ENCODE assay signal across 8 mouse cellular contexts in genomic region chr12:51829290-51830076, GRCm38 (mm10). TPM values are rescaled to one million over a fixed set of nuclear protein-coding genes. Genes with fewer than 3 reads are reported as not detected.
DNase-seq lines count a peak whose midpoint lies in the region; ATAC-seq and TF ChIP-seq lines count a peak whose summit lies in the region.

TSS of gene Hectd1 (minus strand) at chr12:51829536.

- 0 out of 2 replicates have a peak, but pooled peaks have one; percentile 15 for TF ChIP-seq EP300 in heart, adult 2 months (IDR thresholded peaks at IDR 0.05; ENCODE audit: insufficient read depth, low read depth, low read length)

- DNase-seq in 3134 (ENCODE audit: extremely low read depth, insufficient read length, low spot score): peak; percentile 89
- peak; percentile 83 for DNase-seq in adrenal gland, postnatal 25 days
- peak; percentile 92 to 93 for DNase-seq in heart, adult 2 months
- peak; percentile 74 to 79 for DNase-seq in kidney, adult 8-10 months
- DNase-seq in midbrain, embryonic 14.5 days: peak; percentile 93
- peak; percentile 84 for DNase-seq in spleen, adult 12 weeks (ENCODE audit: low spot score)

- TF ChIP-seq CTCF in heart, adult 2 months (IDR thresholded peaks at IDR 0.05): peak; percentile 67

- no peaks in the 10 kb centered on the region for H3K27me3 ChIP-seq in embryonic facial prominence, embryonic 13.5 days
- H3K27me3 ChIP-seq in heart, adult 2 months (ENCODE audit: control insufficient read depth, insufficient read depth, low read length): no peaks in the 10 kb centered on the region
- H3K27me3 ChIP-seq in limb, embryonic 12.5 days: no peaks in the 10 kb centered on the region
- H3K27me3 ChIP-seq in midbrain, embryonic 14.5 days (ENCODE audit: control insufficient read depth, insufficient read depth, low read length): no peaks in the 10 kb centered on the region

- intact Hi-C loops in heart, adult 2 months (cut with DNase I): loop anchor here (1.0 to 5.0 kb wide), 4 partner anchors 15 to 173 kb away; no protein-coding TSS in a partner anchor

- under 1% methylated on average over 114 of the region's 114 CpGs for whole genome bisulfite sequencing in embryonic facial prominence, embryonic 13.5 days
- WGBS in heart, adult 2 months: 1% methylated on average over 92 of the region's 114 CpGs
- WGBS in limb, embryonic 12.5 days: under 1% methylated on average over 88 of the region's 114 CpGs
- under 1% methylated on average over 96 of the region's 114 CpGs for WGBS in midbrain, embryonic 14.5 days

- peaks cover 12% of the 10 kb centered on the region for H3K4me1 ChIP-seq in embryonic facial prominence, embryonic 13.5 days
- peaks cover 4% of the 10 kb centered on the region; the same call in 1 of the 2 replicates for H3K4me1 ChIP-seq in heart, adult 2 months (ENCODE audit: control insufficient read depth, insufficient read depth, low read length)
- H3K4me1 ChIP-seq in limb, embryonic 12.5 days (replicated peaks): peaks cover 11% of the 10 kb centered on the region
- H3K4me1 ChIP-seq in midbrain, embryonic 14.5 days (ENCODE audit: control insufficient read depth, insufficient read depth, low read length): peaks cover 20% of the 10 kb centered on the region

- peak; percentile 2 for TF ChIP-seq POLR2A in heart, adult 2 months (IDR thresholded peaks at IDR 0.05; ENCODE audit: insufficient read depth, low read depth, low read length)

- peaks cover 13% of the 10 kb centered on the region for H3K36me3 ChIP-seq in embryonic facial prominence, embryonic 13.5 days
- H3K36me3 ChIP-seq in heart, adult 2 months (ENCODE audit: control insufficient read depth, insufficient read depth, low read length): peaks cover 21% of the 10 kb centered on the region
- peaks cover 23% of the 10 kb centered on the region for H3K36me3 ChIP-seq in limb, embryonic 12.5 days
- peaks cover 7% of the 10 kb centered on the region; the same call in 1 of the 2 replicates for H3K36me3 ChIP-seq in midbrain, embryonic 14.5 days (ENCODE audit: control insufficient read depth, insufficient read depth, low read length)

- peak within 1 kb of the TSS; percentile 100 for H3K9ac ChIP-seq in embryonic facial prominence, embryonic 13.5 days
- H3K9ac ChIP-seq in heart, adult 2 months (ENCODE audit: low read depth, low read length): peak within 1 kb of the TSS; percentile 93
- H3K9ac ChIP-seq in limb, embryonic 12.5 days (replicated peaks): peak within 1 kb of the TSS; percentile 99
- H3K9ac ChIP-seq in midbrain, embryonic 14.5 days (replicated peaks; ENCODE audit: low read length): peak within 1 kb of the TSS; percentile 98

- H3K79me2 ChIP-seq in heart, adult 2 months (replicated peaks; ENCODE audit: control insufficient read depth, insufficient read depth, low read length): peaks cover 2% of the 10 kb centered on the region; the same call in 1 of the 2 replicates

- ATAC-seq in embryonic facial prominence, embryonic 13.5 days (ENCODE audit: insufficient number of reproducible peaks, insufficient read depth, low FRiP score, low TSS enrichment, low read depth): peak; percentile 90
- peak; percentile 93 for ATAC-seq in limb, embryonic 12.5 days (ENCODE audit: insufficient number of reproducible peaks, insufficient read depth, low FRiP score, low TSS enrichment, low read depth)
- peak; percentile 93 for ATAC-seq in midbrain, embryonic 14.5 days (ENCODE audit: low FRiP score, low TSS enrichment)

- no peaks in the 10 kb centered on the region for H3K9me3 ChIP-seq in embryonic facial prominence, embryonic 13.5 days
- no peaks in the 10 kb centered on the region for H3K9me3 ChIP-seq in limb, embryonic 12.5 days
- H3K9me3 ChIP-seq in midbrain, embryonic 14.5 days (ENCODE audit: control insufficient read depth, low read length): no peaks in the 10 kb centered on the region

- H3K4me3 ChIP-seq in embryonic facial prominence, embryonic 13.5 days: peak within 1 kb of the TSS; percentile 94
- H3K4me3 ChIP-seq in heart, adult 2 months: peak within 1 kb of the TSS; percentile 78
- H3K4me3 ChIP-seq in limb, embryonic 12.5 days (replicated peaks): peak within 1 kb of the TSS; percentile 93
- peak within 1 kb of the TSS; percentile 96 for H3K4me3 ChIP-seq in midbrain, embryonic 14.5 days (replicated peaks; ENCODE audit: low read depth, low read length)

- H3K4me2 ChIP-seq in embryonic facial prominence, embryonic 13.5 days: peak within 1 kb of the TSS; percentile 63
- H3K4me2 ChIP-seq in limb, embryonic 12.5 days: peak within 1 kb of the TSS; percentile 69
- H3K4me2 ChIP-seq in midbrain, embryonic 14.5 days (ENCODE audit: low read length): peak within 1 kb of the TSS; percentile 66

- H3K27ac ChIP-seq in embryonic facial prominence, embryonic 13.5 days: peak within 1 kb of the TSS; percentile 98
- H3K27ac ChIP-seq in heart, adult 2 months: peak within 1 kb of the TSS; percentile 95
- peak within 1 kb of the TSS; percentile 99 for H3K27ac ChIP-seq in limb, embryonic 12.5 days
- H3K27ac ChIP-seq in midbrain, embryonic 14.5 days (replicated peaks; ENCODE audit: low read depth, low read length): peak within 1 kb of the TSS; percentile 98

RNA-seq across cellular contexts. Expression of gene Hectd1, which starts in this region (rescaled TPM):
- total RNA-seq in adrenal gland, postnatal 25 days (2021): 96.6 and 102 TPM in 2 replicates
- 48.3 and 50.4 TPM in 2 replicates for polyA plus RNA-seq in embryonic facial prominence, embryonic 13.5 days (2015; fragmentation: Nextera tagmentation; extraction: Ambion mirVana)
- 10 to 100 TPM; 74.9 to 85.1 TPM for total RNA-seq in heart, adult 2 months (2021)
- polyA plus RNA-seq in heart, adult 2 months (2012; rRNA removed): 17.3 and 36.7 TPM in 2 replicates
- polyA plus RNA-seq in limb, embryonic 12.5 days (2016; fragmentation: Nextera tagmentation; extraction: Ambion mirVana): 44.2 and 44.9 TPM in 2 replicates
- polyA plus RNA-seq in midbrain, embryonic 14.5 days (2014; fragmentation: Nextera tagmentation; extraction: Ambion mirVana): 41.9 and 47.5 TPM in 2 replicates

Comparison
In these comparisons a context has a peak if more than half of its experiments do, and no peak if none do; other contexts are left out.
1. Peak in every context shown above with its lines: DNase-seq, ATAC-seq, H3K4me3 ChIP-seq and H3K27ac ChIP-seq.